Mouse (Mus musculus) neural tube, embryonic 10.5 days (tissue): Measurements from ENCODE around the gene Mtcl1.

Source experiments
- DNase-seq: peaks from one replicate; pipeline ENCODE4 v3.0.0-alpha.2; 2017; ENCODE audit warnings: low spot score; ENCODE audit errors: extremely low spot score

Mtcl1 gene

GRCm38 (mm10) chr17:66326552-66327045, 123.0 kb downstream of the Mtcl1 start:
- no peak for DNase-seq

DNA sequence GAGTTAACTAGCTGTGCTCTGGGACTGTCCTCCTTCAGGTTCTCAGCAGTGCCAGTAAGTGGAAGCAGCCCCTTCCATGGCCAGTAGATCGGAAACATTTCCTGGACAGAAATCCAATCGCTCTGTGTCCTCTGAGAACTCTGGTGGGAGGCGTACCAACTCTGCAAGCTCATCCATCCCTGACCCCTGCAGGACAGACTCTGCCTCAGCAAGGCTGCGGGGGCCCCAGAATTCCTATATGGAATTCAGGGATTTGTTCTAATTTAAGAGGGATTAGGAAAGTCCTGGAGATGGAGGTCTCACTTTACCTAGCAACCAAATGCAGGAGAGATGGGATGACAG, 123.4 kb downstream of the Mtcl1 start:
- DNase-seq: no peak

GRCm38 (mm10) chr17:66325440-66326203, 123.9 kb downstream of the Mtcl1 start:
- no peak for DNase-seq

DNA sequence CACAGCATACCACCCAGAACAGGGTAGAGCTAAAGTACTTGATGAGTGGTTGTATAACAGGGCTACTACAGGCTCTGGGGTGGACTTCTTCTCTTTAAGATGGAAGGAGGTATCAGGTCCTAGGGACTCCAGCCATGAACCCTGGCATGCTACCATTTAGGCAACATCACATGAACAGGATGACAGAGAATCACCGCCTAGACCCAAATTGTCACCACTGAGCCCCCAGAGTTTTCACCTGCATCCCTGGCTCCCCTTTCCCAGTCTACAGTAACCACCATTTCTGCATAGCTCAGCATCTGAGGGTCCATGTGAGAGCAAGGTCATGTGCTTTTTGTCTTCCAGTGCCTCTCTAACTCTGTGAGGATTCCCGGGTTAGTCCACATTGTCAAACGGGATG, 124.7 kb downstream of the Mtcl1 start:
- DNase-seq: no peak

GRCm38 (mm10) chr17:66322646-66323255, 126.8 kb downstream of the Mtcl1 start:
- no peak for DNase-seq

DNA sequence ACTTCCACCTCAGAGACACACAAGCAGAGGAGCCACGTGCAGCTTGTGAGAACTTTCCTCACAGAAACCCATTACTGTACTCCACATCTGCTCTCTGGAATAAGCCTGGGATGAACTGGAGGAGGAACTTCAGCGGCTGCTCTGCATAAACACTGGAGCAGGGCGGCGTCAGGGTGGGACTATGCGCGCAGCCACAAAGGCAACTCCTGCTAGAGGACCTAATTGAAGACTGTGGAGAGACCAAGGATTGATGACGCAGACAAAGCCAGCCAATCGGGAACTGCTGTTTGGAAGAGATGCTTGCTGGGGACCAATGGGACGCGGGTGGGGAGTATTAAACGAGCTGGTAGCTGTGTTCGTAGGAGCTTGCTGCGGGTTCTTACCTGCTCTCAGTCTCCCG, 127.6 kb downstream of the Mtcl1 start:
- DNase-seq: no peak

DNA sequence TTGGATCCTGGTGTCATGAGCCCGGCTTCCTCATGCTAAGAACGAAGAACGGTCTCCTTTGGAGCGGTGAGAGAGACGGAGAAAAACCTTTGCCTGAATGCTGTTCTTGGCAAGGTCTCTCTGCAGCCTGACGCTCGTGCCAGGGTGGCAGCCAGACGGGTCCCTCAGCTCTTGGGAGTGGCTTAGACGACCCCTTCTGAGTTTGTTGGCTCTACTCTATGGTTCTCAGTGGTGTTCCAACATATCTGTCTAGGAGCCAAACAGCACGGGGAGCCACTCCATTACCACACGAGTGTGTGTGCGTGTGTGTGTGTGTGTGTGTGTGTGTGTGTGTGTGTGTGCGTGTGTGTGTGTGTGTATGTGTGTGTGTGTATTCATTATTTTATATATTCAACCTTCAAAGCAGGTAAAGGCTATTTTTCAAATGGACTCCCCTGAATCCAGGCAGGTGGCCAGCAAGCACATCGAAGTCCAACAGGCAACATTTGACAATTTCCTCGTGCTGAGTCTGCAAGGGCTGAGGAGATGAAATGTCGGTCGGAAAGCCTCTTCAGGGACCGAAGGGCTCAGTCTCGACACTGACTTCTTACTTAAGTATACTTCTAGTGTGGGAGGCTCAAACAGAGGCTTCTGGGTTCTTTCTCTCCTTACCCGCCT, 128.7 kb downstream of the Mtcl1 start:
- DNase-seq: no peak

DNA sequence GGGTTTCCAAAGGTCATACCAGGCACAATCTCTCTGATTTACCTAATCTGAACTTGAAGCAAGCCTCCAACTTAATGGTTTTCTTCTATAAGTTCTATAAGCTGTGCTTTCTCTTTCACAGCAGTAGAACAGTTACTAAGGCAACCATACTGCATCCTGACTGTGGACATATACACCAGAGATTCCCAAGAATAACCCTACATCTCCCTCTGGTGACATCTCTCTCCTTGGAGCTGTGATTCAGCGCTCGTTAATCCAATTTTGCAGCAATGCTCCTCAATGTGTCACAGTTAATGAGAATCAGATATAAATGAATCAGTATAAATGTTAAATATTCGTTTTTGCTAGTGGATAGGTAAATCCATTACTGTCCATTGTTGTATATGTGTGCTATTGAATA, 131.5 kb downstream of the Mtcl1 start:
- DNase-seq: no peak

DNA sequence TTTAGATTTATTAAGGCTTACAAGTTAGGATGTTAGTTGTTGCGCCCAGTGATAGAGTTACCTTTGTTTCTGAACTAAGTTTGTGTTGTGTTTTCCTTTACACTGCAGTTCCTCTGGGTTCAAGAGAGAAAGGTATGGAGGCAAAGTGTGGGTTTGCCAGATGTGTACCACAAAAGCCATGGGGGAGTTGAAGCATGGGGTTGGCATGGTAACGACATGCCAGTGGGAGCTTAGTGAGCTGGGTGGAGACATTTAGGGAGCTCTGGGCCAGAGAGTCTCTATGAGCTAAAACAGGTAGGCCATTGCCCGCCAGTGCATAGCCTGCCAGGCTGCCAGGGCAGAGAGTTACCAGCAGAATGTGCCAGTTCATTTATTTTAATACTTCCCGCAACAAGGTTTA, 132.0 kb downstream of the Mtcl1 start:
- no peak for DNase-seq

GRCm38 (mm10) chr17:66317156-66317555, 132.4 kb downstream of the Mtcl1 start:
- no peak for DNase-seq

GRCm38 (mm10) chr17:66315451-66315850, 134.1 kb downstream of the Mtcl1 start:
- DNase-seq: no peak

DNA sequence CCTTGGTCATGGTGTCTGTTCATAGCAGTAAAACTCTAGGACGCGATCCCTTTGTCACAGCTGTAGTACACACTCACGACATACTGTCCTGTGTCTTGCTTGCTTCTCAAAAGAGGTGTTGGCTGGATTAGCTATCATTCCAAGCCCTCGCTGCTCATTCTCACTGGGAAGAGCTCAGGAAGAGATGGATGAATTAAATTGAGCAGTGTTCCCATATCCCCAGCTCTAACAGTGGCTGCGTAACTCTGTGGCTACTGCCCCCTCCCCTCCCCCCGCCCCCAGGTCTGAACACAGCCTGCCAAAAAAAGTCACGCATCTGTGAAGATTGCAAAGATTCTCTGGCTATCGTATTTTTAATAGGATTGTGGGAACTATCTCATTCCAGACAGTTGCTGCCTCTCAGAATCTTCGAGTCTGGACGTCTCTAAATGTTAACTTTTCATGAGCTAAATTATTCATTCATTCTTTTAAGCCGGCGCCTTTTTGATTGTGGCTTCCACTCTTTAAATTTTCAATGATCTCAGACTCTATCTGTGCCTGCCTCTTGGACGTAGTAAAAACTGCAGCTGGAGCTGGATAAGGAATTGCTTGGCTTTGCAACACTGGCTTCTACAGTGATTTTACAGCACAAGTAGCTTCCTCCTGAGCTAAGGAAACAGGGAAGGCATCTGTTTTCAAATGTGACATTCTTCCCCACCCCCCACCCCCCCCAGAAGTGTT, 134.8 kb downstream of the Mtcl1 start:
- DNase-seq: no peak

GRCm38 (mm10) chr17:66301906-66302305, 147.6 kb downstream of the Mtcl1 start:
- DNase-seq: no peak

GRCm38 (mm10) chr17:66301267-66301666, 148.3 kb downstream of the Mtcl1 start:
- no peak for DNase-seq

- DNase-seq: no peak
Observed at GRCm38 (mm10) chr17:66297721-66298120, 151.8 kb downstream of the Mtcl1 start.

GRCm38 (mm10) chr17:66293581-66293980, 156.0 kb downstream of the Mtcl1 start:
- DNase-seq: no peak

- no peak for DNase-seq
Observed at GRCm38 (mm10) chr17:66289894-66290293, 159.7 kb downstream of the Mtcl1 start.
